Mouse (Mus musculus) intestine, embryonic 14.5 days (tissue): ENCODE data around the gene Bdkrb1. TPM values are rescaled to one million over a fixed set of nuclear protein-coding genes. Genes with fewer than 3 reads are reported as not detected.

Experiments used
- ATAC-seq: fragments of 200-750 bp; cut with Nextera tagmentation; replicated peaks from 2 replicates; pipeline ENCODE4 v1.8.0; 2017; ENCODE audit warnings: low read depth, moderate number of reproducible peaks, moderate TSS enrichment, moderate library complexity; ENCODE audit not compliant: low FRiP score, low TSS enrichment
- DNase-seq: peaks from one replicate; pipeline ENCODE4 v3.0.0-alpha.2; 2018; ENCODE audit warnings: low spot score
- H3K27ac ChIP-seq: fragments of 300-500 bp; sonication (generic); 2 replicates; pipeline ENCODE4 v1.5.1; 2014; ENCODE audit warnings: low read depth, mild to moderate bottlenecking, control low read depth
- H3K27me3 ChIP-seq: fragments of 300-500 bp; sonication (generic); replicated peaks from 2 replicates; pipeline ENCODE4 v1.6.1; 2014; ENCODE audit warnings: low read length, control low read depth; ENCODE audit not compliant: control insufficient read depth, insufficient read depth
- H3K36me3 ChIP-seq: fragments of 300-500 bp; sonication (generic); 2 replicates; pipeline ENCODE4 v1.6.1; 2014; ENCODE audit warnings: low read length, control low read depth; ENCODE audit not compliant: control insufficient read depth, insufficient read depth
- H3K4me1 ChIP-seq: fragments of 300-500 bp; sonication (generic); replicated peaks from 2 replicates; pipeline ENCODE4 v1.6.1; 2014; ENCODE audit warnings: low read length, control low read depth, mixed read lengths; ENCODE audit not compliant: control insufficient read depth, insufficient read depth
- H3K4me2 ChIP-seq: fragments of 300-500 bp; sonication (generic); 2 replicates; pipeline ENCODE4 v1.6.1; 2014; ENCODE audit warnings: low read length
- H3K4me3 ChIP-seq: fragments of 300-500 bp; sonication (generic); 2 replicates; pipeline ENCODE4 v1.5.1; 2014; ENCODE audit warnings: low read depth, low read length, control low read depth, mixed read lengths
- H3K9ac ChIP-seq: fragments of 300-500 bp; sonication (generic); 2 replicates; pipeline ENCODE4 v1.6.1; 2014; ENCODE audit warnings: mild to moderate bottlenecking, low read length
- H3K9me3 ChIP-seq: fragments of 300-500 bp; sonication (generic); 2 replicates; pipeline ENCODE4 v1.6.1; 2016; ENCODE audit warnings: low read length, control low read depth; ENCODE audit not compliant: control insufficient read depth
- WGBS: fragments of 180-500 bp; shearing (Covaris S2); extraction: QIAGEN DNeasy Blood & Tissue Kit; methylation state at CpG from one replicate; pipeline ENCODE4 v1.1.7; 2014; 5-methylcytosine and 5-hydroxymethylcytosine counted together
- polyA plus RNA-seq: library from polyadenylated mRNA; unstranded; fragments of >200 nt; fragmentation: Nextera tagmentation; extraction: Ambion mirVana; gene quantifications from 2 replicates; pipeline ENCODE4 v1.2.1, GENCODE M21; 2014

The Bdkrb1 gene
- polyA plus RNA-seq, 1 experiment from 2014 or later: not detected

DNA sequence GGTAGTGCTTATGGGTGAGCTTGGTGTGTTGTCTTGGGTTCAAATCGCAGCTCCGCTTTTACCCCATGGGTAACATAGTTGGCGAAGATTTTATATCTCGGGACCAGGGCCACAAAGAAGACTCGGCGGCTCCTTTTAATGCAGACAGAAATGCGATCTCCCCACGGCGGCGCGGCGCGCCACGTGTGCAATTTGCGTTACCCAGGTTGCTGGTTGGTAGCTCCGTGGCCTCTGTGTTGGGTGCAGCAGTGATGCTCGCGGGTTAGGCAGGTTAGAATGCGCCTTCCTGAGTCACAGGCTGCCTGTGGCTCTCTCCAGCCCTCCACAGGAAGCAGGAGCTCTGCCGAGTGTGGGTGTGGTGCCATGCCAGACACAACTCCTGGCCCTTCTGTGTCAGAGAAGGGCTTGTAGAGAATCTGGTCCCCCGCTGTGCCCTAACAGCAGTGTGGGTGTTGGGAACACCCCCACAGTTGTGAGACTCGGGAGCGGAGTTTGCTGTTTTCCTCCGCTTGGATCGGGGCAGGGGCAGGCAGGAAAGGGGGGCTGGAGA is 39.1 kb upstream of the Bdkrb1 start:
- Histone ChIP-seq H3K9me3 (no peaks in the 10 kb centered on the region), H3K4me2 (peak overlapping the region; percentile 61), H3K4me1 (peaks cover 12% of the 10 kb centered on the region), H3K27ac (no peak overlapping the region), H3K9ac (peak overlapping the region; percentile 31), H3K4me3 (peak overlapping the region; percentile 31), H3K36me3 (no peaks in the 10 kb centered on the region), H3K27me3 (peaks cover 16% of the 10 kb centered on the region; the same call in 1 of the 2 replicates)
- 8% methylated on average over 25 of the region's 25 CpGs for WGBS
- DNase-seq (no peak), ATAC-seq (no peak)

GRCm38 (mm10) chr12:105565221-105565620 is 37.7 kb upstream of the Bdkrb1 start:
- Histone ChIP-seq H3K9me3 (no peaks in the 10 kb centered on the region), H3K4me2 (no peak overlapping the region), H3K4me3 (no peak overlapping the region), H3K36me3 (no peaks in the 10 kb centered on the region), H3K9ac (no peak overlapping the region), H3K27me3 (peaks cover 16% of the 10 kb centered on the region; the same call in 1 of the 2 replicates), H3K4me1 (peaks cover 12% of the 10 kb centered on the region), H3K27ac (no peak overlapping the region)
- ATAC-seq: no peak
- no peak for DNase-seq
- WGBS: 67% methylated on average over 5 of the region's 5 CpGs

GRCm38 (mm10) chr12:105571867-105572266 is 31.0 kb upstream of the Bdkrb1 start:
- no peak for DNase-seq
- Histone ChIP-seq H3K9me3 (no peaks in the 10 kb centered on the region), H3K4me2 (no peak overlapping the region), H3K4me1 (no peaks in the 10 kb centered on the region), H3K4me3 (no peak overlapping the region), H3K9ac (no peak overlapping the region), H3K36me3 (no peaks in the 10 kb centered on the region), H3K27me3 (no peaks in the 10 kb centered on the region), H3K27ac (no peak overlapping the region)
- ATAC-seq: no peak
- 74% methylated on average over 3 of the region's 3 CpGs for WGBS

GRCm38 (mm10) chr12:105572622-105573021 is 30.3 kb upstream of the Bdkrb1 start:
- no peak overlapping the region for H3K4me2 ChIP-seq
- no peak overlapping the region for H3K4me3 ChIP-seq
- H3K27ac ChIP-seq: no peak overlapping the region
- no peak for DNase-seq
- no peak for ATAC-seq
- H3K9ac ChIP-seq: no peak overlapping the region
- no peaks in the 10 kb centered on the region for H3K9me3 ChIP-seq
- H3K27me3 ChIP-seq: no peaks in the 10 kb centered on the region
- H3K4me1 ChIP-seq: no peaks in the 10 kb centered on the region
- WGBS: 84% methylated on average over 2 of the region's 2 CpGs
- H3K36me3 ChIP-seq: no peaks in the 10 kb centered on the region

- Histone ChIP-seq H3K4me2 (no peak overlapping the region), H3K27me3 (no peaks in the 10 kb centered on the region), H3K27ac (no peak overlapping the region), H3K4me3 (no peak overlapping the region), H3K9me3 (no peaks in the 10 kb centered on the region), H3K36me3 (no peaks in the 10 kb centered on the region), H3K4me1 (no peaks in the 10 kb centered on the region), H3K9ac (no peak overlapping the region)
- 84% methylated on average over 4 of the region's 4 CpGs for WGBS
- ATAC-seq (no peak), DNase-seq (no peak)
Observed at GRCm38 (mm10) chr12:105574356-105574755, 28.5 kb upstream of the Bdkrb1 start.

DNA sequence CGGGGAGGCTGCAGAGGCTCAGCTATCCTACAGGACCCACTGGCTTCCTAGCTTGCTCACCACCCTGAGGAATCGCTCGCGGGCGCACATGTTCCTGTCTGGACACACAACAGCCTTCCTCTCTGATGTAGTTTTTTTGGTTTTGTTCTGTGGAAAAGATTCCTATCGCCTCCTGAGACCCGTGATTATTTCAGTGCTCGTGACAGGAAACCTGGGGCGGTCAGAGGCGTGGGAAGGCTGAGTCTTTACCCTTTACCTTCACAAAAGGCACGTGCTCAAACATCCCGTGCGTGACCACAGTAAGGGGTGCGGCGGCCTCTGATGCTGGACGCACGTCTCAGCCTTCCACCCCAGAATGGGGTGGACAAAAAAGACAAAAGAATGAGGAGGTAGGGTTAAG is 22.4 kb upstream of the Bdkrb1 start:
- no peak overlapping the region for H3K27ac ChIP-seq
- DNase-seq (no peak), ATAC-seq (no peak)
- WGBS: 79% methylated on average over 17 of the region's 17 CpGs
- no peaks in the 10 kb centered on the region; the same call in 1 of the 2 replicates for H3K4me1 ChIP-seq
- no peaks in the 10 kb centered on the region for H3K27me3 ChIP-seq
- H3K36me3 ChIP-seq: no peaks in the 10 kb centered on the region
- no peak overlapping the region for H3K9ac ChIP-seq
- H3K9me3 ChIP-seq: no peaks in the 10 kb centered on the region
- no peak overlapping the region for H3K4me2 ChIP-seq
- no peak overlapping the region for H3K4me3 ChIP-seq

DNA sequence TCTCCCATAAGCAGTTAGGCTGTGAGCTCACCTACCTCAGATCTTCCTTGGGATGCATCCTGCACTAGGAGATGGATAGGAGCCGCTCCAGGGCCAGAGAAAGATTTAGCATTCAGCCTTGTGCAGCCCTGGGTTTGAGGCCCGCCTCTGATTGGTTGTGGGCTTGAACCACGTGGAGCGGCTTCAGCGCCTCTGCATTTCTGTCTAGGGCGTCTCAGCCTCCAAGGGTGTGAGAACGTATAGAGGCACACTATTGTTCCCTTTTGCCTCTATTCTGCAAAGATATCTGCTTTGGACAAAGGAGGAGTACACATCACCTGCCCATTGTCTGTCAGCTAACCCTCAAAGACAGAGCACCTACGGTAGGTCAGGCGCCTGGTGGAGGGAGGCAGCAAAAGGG is 20.4 kb upstream of the Bdkrb1 start:
- DNase-seq (no peak), ATAC-seq (no peak)
- Histone ChIP-seq H3K27ac (no peak overlapping the region), H3K9me3 (no peaks in the 10 kb centered on the region), H3K36me3 (no peaks in the 10 kb centered on the region), H3K4me2 (no peak overlapping the region), H3K9ac (no peak overlapping the region), H3K4me3 (no peak overlapping the region), H3K27me3 (no peaks in the 10 kb centered on the region), H3K4me1 (no peaks in the 10 kb centered on the region; the same call in 1 of the 2 replicates)
- WGBS: 61% methylated on average over 9 of the region's 9 CpGs

DNA sequence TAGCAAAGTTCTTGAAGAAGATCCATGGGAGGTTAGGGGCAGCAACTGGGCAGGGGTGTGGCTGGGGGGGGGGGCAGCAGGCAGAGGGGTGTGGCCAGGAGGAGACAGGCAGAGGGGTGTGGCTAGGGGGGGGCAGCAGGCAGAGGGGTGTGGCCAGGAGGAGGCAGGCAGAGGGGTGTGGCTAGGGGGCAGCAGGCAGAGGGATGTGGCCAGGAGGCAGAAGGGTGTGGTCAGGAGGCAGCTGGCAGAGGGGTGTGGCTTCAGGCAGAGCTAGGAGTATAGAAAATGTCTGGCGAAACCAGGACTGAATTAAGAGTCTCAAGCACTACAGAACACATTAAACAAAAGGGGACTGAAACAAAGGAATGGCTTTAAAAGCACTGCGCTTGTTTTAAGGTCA is 19.4 kb upstream of the Bdkrb1 start:
- H3K36me3 ChIP-seq: no peaks in the 10 kb centered on the region
- H3K4me3 ChIP-seq: no peak overlapping the region
- H3K4me1 ChIP-seq: no peaks in the 10 kb centered on the region; the same call in 1 of the 2 replicates
- no peaks in the 10 kb centered on the region for H3K27me3 ChIP-seq
- H3K27ac ChIP-seq: no peak overlapping the region
- DNase-seq (no peak), ATAC-seq (peak; percentile 51; the same call in 1 of the 2 replicates)
- 21% methylated on average over 2 of the region's 2 CpGs for WGBS
- H3K4me2 ChIP-seq: no peak overlapping the region
- no peak overlapping the region for H3K9ac ChIP-seq
- no peaks in the 10 kb centered on the region for H3K9me3 ChIP-seq

DNA sequence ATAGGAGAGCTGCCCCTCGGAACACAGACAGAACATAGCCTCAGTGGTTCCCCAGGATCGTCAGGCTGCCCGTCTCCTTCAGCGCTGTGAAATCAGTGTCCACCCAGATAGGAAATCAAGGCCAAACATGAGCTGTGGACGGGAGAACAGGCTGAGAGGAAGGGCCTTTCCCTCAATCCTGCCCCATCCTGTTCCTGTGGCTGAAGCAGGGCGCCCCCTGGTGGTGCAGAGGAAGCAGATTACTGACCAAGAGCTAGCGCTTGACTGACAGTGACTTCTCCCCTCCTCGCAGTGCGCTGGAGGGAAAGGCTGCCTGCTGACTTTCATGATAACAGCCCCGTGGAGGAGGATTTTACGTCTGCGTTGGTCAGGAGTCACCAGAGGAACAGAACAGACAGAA is 18.0 kb upstream of the Bdkrb1 start:
- ATAC-seq (no peak; the same call in 1 of the 2 replicates), DNase-seq (peak; percentile 84)
- 17% methylated on average over 12 of the region's 12 CpGs for WGBS
- no peaks in the 10 kb centered on the region; the same call in 1 of the 2 replicates for H3K4me1 ChIP-seq
- H3K9me3 ChIP-seq: no peaks in the 10 kb centered on the region
- no peak overlapping the region for H3K9ac ChIP-seq
- H3K27ac ChIP-seq: no peak overlapping the region
- H3K27me3 ChIP-seq: no peaks in the 10 kb centered on the region
- H3K4me3 ChIP-seq: no peak overlapping the region
- H3K36me3 ChIP-seq: no peaks in the 10 kb centered on the region
- H3K4me2 ChIP-seq: no peak overlapping the region
